Mouse (Mus musculus): ENCODE results near the gene Hnmt.
"Not testable (repeated sequence)": the region's sequence is repeated elsewhere in the genome, so short reads cannot be mapped to it uniquely, and the experiment has no call there.

Hnmt gene

DNA sequence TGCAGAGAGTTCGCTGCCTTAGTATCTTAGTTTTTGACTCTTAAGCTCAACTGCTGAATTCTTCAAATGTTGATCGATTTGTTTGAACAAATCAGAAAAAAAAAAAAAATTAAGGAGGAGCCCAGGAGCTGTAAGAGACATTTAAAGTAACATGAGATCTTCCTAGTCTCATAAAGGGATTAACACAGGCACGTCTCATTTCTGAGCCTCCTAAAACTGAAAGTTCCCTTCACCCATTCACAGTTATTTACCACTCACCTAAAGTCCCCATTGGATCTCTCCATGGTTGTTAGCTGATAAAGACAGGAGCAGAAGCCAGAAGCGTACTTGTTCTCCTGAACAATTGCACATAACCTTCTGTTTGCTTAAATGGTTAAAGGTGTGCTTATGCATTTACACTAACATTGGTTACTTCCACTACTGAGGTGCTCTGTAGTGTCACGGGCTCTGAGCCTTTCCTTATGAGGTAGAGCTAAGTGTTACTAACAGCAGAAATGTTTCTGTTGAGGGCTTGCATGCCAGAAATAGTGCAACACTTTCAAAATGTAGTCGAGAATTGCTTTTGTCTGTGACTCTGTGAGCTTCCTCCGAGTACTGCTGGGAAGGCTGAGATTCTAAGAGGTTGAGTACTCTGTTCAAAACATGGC, at the start of gene Hnmt:
Gene Hnmt, minus strand, starts transcription at position 51 of the 647 bp plus-strand sequence.
- DNase-seq, result no peak

- no peak for DNase-seq
Observed at GRCm38 (mm10) chr2:24096495-24096894, 47.3 kb upstream of the Hnmt start, which contains the start of gene Tbpl2. TSS of gene Tbpl2 (minus strand) at chr2:24096595.

DNA sequence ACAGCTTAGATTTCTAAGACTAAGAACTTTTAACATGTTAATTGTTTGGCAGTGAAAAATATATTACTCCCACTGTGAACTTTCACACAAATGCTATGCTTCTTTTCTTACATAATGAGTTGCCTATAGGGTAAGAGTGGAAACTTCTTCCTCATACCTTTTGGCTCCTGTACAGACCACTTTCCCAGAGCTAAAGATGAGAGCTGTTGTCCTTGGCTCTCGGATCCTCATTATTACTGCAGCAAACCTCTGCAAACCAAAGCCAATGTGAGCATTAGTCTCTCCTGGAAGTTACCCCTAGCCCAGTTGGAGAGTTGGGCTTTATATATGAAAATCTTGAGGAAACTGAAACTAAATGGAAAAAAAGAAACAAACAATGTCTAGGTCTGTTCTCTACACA, 41.7 kb upstream of the Hnmt start:
- DNase-seq, result no peak

GRCm38 (mm10) chr2:24050459-24050858, 1.3 kb upstream of the Hnmt start:
- no peak for DNase-seq

DNA sequence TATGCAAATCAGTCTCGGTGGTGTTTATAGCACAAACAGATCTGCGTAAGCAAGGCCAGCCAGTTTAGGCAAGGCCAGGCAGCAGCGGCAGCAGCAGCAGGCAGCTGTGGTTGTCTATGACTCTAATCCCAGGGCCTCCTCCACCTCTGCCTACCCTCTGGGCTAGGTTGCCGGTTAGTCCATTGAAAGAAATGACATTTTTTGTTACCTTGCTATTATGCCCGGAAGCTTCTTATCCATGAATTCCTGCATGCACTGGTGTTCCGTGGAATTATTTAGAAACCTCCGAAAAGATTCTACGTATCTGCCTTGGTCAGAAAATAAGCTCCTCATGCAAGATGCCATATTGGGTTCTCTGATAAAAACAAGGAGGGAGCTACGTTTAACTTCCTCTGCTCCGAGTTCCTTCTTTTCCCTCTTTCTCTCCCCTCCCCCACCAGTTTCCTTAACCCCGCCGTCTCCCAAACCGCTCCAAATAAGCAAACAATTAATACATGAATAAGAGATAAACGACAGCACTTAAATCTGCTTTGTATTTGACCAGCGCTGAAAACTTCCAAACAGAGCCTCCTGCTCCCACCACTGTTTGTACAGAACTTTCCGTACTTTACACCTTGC, 605 bp downstream of the Hnmt start:
- DNase-seq, result peak; percentile 50

- DNase-seq, result no peak
Observed at GRCm38 (mm10) chr2:24047551-24048479, 1.4 kb downstream of the Hnmt start.

DNA sequence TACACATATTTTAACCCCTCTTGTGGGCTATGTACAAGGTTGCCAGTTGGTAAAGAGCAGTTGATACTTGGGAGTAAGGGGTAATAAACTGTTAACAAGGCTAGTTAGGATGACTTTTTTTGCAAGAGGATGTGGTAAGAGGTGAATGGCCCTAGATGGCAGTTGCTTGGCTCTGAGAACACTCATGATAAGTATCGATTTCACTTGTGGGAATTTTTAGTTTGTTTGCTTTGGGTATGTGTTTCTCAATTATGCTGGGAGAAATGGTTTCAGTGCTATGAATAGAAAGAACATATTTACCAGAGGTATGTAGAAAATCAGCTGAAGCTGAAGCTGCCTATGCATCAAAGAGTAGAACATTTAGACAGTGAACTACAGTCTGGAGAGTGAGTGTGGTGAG, 6.3 kb downstream of the Hnmt start:
- no peak for DNase-seq

DNA sequence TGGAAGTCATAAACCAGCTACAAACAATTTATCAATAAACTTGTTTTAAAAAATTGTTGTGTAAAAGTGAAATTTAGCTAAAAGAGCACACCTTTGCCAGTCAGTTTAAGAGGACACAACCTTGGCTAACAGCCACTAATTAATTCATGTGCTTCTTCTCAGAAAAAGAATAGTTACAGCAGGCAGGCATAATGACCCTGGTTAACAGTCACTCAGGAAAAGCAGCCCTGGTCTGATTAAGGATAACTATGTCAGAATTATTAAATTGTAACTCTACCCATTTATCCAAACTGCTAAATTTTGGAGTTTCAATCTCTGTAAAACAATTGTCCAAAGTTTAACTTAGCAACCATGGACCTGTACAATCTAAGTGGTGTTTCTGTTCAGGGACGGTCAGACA, 8.7 kb downstream of the Hnmt start:
- DNase-seq, result no peak

- DNase-seq, result not testable (repeated sequence)
Observed at GRCm38 (mm10) chr2:24019386-24019785, 29.8 kb downstream of the Hnmt start.

DNA sequence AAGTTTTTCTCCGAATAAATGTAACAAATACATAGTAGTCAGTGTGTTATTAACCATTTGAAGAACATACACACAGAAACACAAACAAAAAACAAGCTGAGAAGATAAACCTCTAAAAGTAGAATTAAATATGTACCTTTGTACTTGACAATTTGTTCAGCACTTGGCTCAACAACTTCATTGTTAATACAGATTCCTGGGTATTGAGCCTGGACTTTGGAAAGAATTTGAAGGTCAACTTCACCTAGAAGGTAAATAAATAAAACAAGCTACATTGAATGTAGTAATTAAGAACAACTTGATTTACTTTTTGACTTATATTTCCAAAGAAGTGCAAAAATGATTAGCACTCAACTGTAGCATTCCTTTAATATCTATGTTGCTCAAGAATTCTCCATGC, 30.2 kb downstream of the Hnmt start:
- DNase-seq, result no peak

DNA sequence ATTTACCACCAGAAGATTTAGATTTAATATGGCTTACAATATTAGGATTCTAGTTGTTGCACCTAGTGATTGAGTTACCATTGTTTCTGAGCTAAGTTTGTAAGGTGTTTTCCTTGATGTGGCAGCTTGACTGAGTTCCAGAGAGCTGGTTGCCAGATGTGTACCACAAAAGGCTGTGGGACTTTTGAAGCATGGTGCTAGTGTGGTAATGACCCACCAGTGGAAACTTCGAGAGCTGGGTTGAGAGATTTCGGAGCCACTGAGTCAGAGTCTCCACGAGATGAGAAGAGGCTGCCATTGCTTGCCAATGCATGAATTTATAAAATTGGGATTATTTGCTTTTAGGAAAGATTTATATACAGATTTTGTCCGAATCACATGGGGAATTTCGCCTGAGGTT, 34.2 kb downstream of the Hnmt start:
- DNase-seq, result no peak

DNA sequence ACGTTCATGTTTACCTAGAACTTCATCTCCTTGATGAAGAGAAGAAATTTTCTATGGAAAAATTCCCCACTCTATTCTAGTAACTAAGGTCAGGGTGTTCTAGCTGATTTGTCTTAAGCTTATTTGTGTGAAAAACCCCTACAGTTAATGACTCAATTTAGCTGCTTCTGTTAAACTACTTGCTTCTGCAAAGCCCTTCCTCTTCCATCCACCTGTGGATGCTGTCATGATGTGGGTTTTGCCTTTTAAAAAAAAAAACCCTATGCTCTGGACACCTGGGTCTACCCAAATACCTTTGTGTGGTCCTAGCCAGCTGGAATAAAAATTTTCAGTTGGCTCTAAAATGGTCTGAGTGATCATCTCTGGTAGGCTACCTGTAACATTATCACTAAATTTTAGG, 49.9 kb downstream of the Hnmt start:
- no peak for DNase-seq

GRCm38 (mm10) chr2:23998836-23999235, 50.4 kb downstream of the Hnmt start:
- DNase-seq, result no peak

DNA sequence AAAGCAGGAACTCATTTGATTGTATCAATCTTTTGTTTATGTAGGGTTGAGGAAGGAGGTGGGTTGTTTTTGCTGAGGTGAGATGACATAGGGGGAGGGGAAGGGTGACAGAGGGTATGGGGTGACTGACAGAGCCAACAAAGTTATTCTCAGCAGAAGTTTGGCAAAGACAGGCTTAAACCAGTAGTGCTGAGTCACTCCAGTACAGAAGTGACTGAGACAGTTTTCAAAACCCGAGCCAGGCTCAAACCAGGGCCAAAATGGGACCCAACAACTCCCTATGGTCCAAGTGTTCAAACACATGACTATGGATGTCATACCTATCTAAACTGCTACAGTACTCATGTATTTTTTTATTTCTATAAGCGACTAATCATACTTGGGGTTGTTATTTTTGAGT, 52.4 kb downstream of the Hnmt start:
- DNase-seq, result no peak

GRCm38 (mm10) chr2:23990034-23990573, 59.1 kb downstream of the Hnmt start:
- DNase-seq, result not testable (repeated sequence)

DNA sequence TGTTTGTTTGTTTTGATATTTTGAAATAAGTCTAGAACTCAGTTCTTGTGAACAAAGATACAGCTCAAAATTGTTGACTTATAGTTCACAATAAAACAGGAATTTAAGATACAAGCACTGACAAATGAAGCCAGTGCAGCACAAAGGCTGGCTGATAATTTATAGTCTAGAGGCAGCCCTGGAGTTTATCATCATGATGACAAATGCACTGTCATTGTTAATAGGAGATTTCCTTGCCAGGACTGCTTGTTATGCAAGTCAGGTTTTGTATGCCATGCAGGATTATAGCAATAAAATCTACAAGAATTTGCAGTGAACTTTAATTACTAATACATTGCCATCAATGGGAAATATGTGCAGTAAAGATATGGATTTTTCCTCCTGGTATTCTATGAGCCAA, 61.9 kb downstream of the Hnmt start:
- DNase-seq, result no peak

- no peak for DNase-seq
Observed at GRCm38 (mm10) chr2:23983343-23983742, 65.9 kb downstream of the Hnmt start.

DNA sequence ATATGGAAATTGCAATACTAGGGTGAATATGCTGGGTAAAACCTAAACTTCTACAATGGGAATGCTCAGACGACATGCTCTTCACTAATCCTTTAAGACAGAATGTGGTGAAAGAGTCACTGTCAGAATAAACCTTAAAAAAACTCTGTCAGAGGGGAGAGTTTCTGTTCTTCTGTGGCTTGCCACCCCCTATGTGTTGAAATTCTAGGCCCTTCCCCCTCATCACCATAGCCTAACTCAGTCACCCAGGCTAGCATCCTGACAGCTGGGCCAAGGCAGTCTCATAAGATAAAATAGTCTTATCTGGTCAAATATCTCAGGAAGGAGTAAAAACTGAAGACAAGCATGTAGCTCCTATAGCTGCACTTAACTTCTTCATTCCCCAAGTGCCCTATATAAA, 66.3 kb downstream of the Hnmt start:
- no peak for DNase-seq

- DNase-seq, result not testable (repeated sequence)
Observed at GRCm38 (mm10) chr2:23960659-23961274, 88.4 kb downstream of the Hnmt start.

All from lung, postnatal 10 days (tissue).